Mouse (Mus musculus) liver, postnatal 0 days (tissue): ENCODE measurements around the gene Txlnb. TPM values are rescaled to one million over a fixed set of nuclear protein-coding genes. Genes with fewer than 3 reads are reported as not detected.
"Not testable (repeated sequence)": the region's sequence is repeated elsewhere in the genome, so short reads cannot be mapped to it uniquely, and the experiment has no call there.

Experiments used
- ATAC-seq: fragments of 200-750 bp; cut with Nextera tagmentation; 2 replicates; pipeline ENCODE4 v1.8.0; 2017; ENCODE audit warnings: mild to moderate bottlenecking, moderate library complexity
- DNase-seq: peaks from one replicate; pipeline ENCODE4 v3.0.0-alpha.2; 2016
- H3K27ac ChIP-seq: fragments of 300-500 bp; sonication (generic); 2 replicates; pipeline ENCODE4 v1.5.1; 2014; ENCODE audit warnings: antibody characterized with exemption, moderate library complexity, mild to moderate bottlenecking, low read depth
- H3K27me3 ChIP-seq: fragments of 300-500 bp; sonication (generic); 2 replicates; pipeline ENCODE4 v1.6.1; 2014; ENCODE audit warnings: low read length, control low read depth, mixed read lengths; ENCODE audit not compliant: insufficient read depth
- H3K36me3 ChIP-seq: fragments of 300-500 bp; sonication (generic); replicated peaks from 2 replicates; pipeline ENCODE4 v1.6.1; 2014; ENCODE audit warnings: mild to moderate bottlenecking, control low read depth, low read length, moderate library complexity, mixed read lengths; ENCODE audit not compliant: insufficient read depth
- H3K4me1 ChIP-seq: fragments of 300-500 bp; sonication (generic); 2 replicates; pipeline ENCODE4 v1.6.1; 2014; ENCODE audit warnings: antibody characterized with exemption, mild to moderate bottlenecking, control low read depth; ENCODE audit not compliant: insufficient read depth
- H3K4me2 ChIP-seq: fragments of 300-500 bp; sonication (generic); 2 replicates; pipeline ENCODE4 v1.6.1; 2014; ENCODE audit warnings: low read depth, mild to moderate bottlenecking, low read length, moderate library complexity, mixed read lengths
- H3K4me3 ChIP-seq: fragments of 300-500 bp; sonication (generic); 2 replicates; pipeline ENCODE4 v1.5.1; 2014; ENCODE audit warnings: low read depth, low read length
- H3K9ac ChIP-seq: fragments of 300-500 bp; sonication (generic); replicated peaks from 2 replicates; pipeline ENCODE4 v1.6.1; 2014; ENCODE audit warnings: mild to moderate bottlenecking, moderate library complexity
- H3K9me3 ChIP-seq: fragments of 300-500 bp; sonication (generic); 2 replicates; pipeline ENCODE4 v1.6.1; 2016; ENCODE audit warnings: mild to moderate bottlenecking, control low read depth, low read length, mixed read lengths
- CTCF ChIP-seq: sonication (generic); IDR thresholded peaks from 2 replicates; pipeline ENCODE4 v1.5.1; 2016; ENCODE audit warnings: antibody characterized with exemption, low read depth
- EP300 ChIP-seq: IDR thresholded peaks from 2 replicates; pipeline ENCODE4 v1.6.1; 2016; ENCODE audit warnings: antibody characterized with exemption, low read depth, mild to moderate bottlenecking
- WGBS: fragments of 180-500 bp; shearing (Covaris S2); extraction: QIAGEN DNeasy Blood & Tissue Kit; methylation state at CpG from one replicate; pipeline ENCODE4 v1.1.7; 2014; ENCODE audit not compliant: insufficient replicate concordance; 5-methylcytosine and 5-hydroxymethylcytosine counted together
- polyA plus RNA-seq: library from polyadenylated mRNA; unstranded; fragments of >200 nt; fragmentation: Nextera tagmentation; extraction: Ambion mirVana; gene quantifications from 2 replicates; pipeline ENCODE4 v1.2.1, GENCODE M21; 2015

The Txlnb gene
- polyA plus RNA-seq, 1 experiment from 2014 or later: 0.05 TPM

DNA sequence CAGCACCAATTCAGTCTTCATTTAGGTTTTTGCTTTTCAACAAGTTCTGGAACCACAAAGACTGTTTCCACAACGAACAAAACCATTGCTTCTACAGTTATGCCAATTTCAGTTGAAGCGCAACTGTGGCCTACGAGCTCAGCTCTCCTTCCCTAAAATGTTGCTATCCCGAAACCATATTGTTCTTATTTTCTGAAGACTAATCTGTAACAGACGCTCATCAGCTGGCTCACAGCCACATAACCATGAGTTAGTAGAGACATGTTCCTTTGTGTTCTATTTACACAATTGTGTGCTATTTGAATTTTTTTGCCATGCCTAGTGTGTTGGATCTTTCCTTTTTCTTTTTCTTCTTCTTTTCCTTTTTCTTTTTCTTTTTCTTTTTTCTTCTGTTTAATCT, 26.2 kb upstream of the Txlnb start:
- DNase-seq (no peak), ATAC-seq (no peak)
- Histone ChIP-seq H3K4me2 (no peak overlapping the region), H3K27me3 (no peaks in the 10 kb centered on the region), H3K9ac (no peak overlapping the region), H3K9me3 (no peaks in the 10 kb centered on the region), H3K4me3 (no peak overlapping the region), H3K27ac (no peak overlapping the region), H3K4me1 (no peaks in the 10 kb centered on the region), H3K36me3 (no peaks in the 10 kb centered on the region)
- 70% methylated on average over 5 of the region's 5 CpGs for WGBS
- TF ChIP-seq EP300 (no peak), CTCF (no peak)

- H3K27me3 ChIP-seq: no peaks in the 10 kb centered on the region
- no peak overlapping the region for H3K9ac ChIP-seq
- no peaks in the 10 kb centered on the region for H3K4me1 ChIP-seq
- no peak for TF ChIP-seq EP300
- no peak for TF ChIP-seq CTCF
- H3K36me3 ChIP-seq: no peaks in the 10 kb centered on the region
- WGBS: 34% methylated on average over 10 of the region's 10 CpGs
- no peak overlapping the region for H3K4me3 ChIP-seq
- peak; percentile 28 for DNase-seq
- no peaks in the 10 kb centered on the region for H3K9me3 ChIP-seq
- peak overlapping the region; percentile 11; the same call in 1 of the 2 replicates for H3K4me2 ChIP-seq
- ATAC-seq: peak; percentile 57; the same call in 1 of the 2 replicates
- peak overlapping the region; percentile 23; the same call in 1 of the 2 replicates for H3K27ac ChIP-seq
These were observed 23.7 kb upstream of the Txlnb start for GRCm38 (mm10) chr10:17772364-17772763.

GRCm38 (mm10) chr10:17774366-17774765, 21.7 kb upstream of the Txlnb start:
- TF ChIP-seq CTCF (no peak), EP300 (no peak)
- no peaks in the 10 kb centered on the region for H3K36me3 ChIP-seq
- ATAC-seq (no peak), DNase-seq (no peak)
- WGBS: 77% methylated on average over 3 of the region's 3 CpGs
- H3K4me1 ChIP-seq: no peaks in the 10 kb centered on the region
- no peak overlapping the region for H3K4me2 ChIP-seq
- H3K27ac ChIP-seq: no peak overlapping the region
- H3K27me3 ChIP-seq: no peaks in the 10 kb centered on the region
- H3K9ac ChIP-seq: no peak overlapping the region
- no peaks in the 10 kb centered on the region for H3K9me3 ChIP-seq
- H3K4me3 ChIP-seq: no peak overlapping the region

GRCm38 (mm10) chr10:17775079-17775478, 20.9 kb upstream of the Txlnb start:
- no peak overlapping the region for H3K4me2 ChIP-seq
- ATAC-seq (no peak), DNase-seq (no peak)
- no peak overlapping the region for H3K27ac ChIP-seq
- H3K36me3 ChIP-seq: no peaks in the 10 kb centered on the region
- WGBS: 28% methylated on average over 4 of the region's 4 CpGs
- H3K27me3 ChIP-seq: no peaks in the 10 kb centered on the region
- no peaks in the 10 kb centered on the region for H3K4me1 ChIP-seq
- H3K4me3 ChIP-seq: no peak overlapping the region
- H3K9me3 ChIP-seq: no peaks in the 10 kb centered on the region
- no peak overlapping the region for H3K9ac ChIP-seq
- TF ChIP-seq EP300: no peak
- no peak for TF ChIP-seq CTCF

DNA sequence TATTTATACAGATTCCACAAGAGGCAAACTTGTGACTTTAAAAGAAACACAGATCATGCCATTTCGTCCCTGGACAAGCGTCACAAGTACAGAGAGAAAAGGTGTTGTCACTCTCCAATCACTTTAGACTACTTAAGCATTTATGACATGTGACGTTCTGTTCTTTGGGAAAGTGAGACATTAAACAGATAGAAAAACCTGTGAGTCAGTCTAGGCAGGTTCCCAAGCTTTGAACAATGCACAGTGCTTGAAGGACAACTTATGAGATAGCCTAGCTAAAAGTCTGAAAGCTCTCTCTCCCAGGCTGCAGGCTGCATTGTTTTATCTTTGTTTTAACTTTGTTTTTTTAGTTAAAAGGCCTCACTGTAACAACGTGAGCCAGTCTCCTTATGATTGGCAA, 19.3 kb upstream of the Txlnb start:
- not testable (repeated sequence) for H3K4me2 ChIP-seq, H3K36me3 ChIP-seq, H3K27me3 ChIP-seq, H3K9ac ChIP-seq, ATAC-seq, H3K4me1 ChIP-seq, H3K4me3 ChIP-seq, H3K9me3 ChIP-seq, H3K27ac ChIP-seq, DNase-seq
- WGBS: 68% methylated on average over 4 of the region's 4 CpGs

DNA sequence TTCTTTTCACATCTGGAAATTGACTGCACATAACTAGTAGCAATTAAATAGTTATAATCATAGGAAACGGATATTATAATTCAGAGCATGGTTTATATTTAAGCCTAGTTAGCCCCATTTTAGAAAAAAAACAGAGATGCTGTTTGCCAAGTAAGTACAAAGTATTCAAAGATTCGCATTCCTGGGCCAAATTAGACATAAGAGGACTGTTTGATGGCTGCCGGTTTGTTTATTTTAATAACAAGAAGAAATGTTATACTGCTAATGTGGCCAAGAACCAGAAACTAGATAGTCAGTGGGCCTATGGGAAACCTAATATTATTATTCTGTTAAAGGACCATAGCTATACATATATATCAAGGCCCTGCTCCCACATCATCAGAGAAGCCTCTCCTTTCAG, 9.3 kb upstream of the Txlnb start:
- ATAC-seq: no peak
- DNase-seq: no peak
- no peak overlapping the region for H3K27ac ChIP-seq
- no peak overlapping the region for H3K4me3 ChIP-seq
- no peak for TF ChIP-seq CTCF
- no peak for TF ChIP-seq EP300
- WGBS: 74% methylated on average over 3 of the region's 3 CpGs
- H3K4me1 ChIP-seq: no peaks in the 10 kb centered on the region
- no peaks in the 10 kb centered on the region for H3K36me3 ChIP-seq
- H3K9ac ChIP-seq: no peak overlapping the region
- H3K4me2 ChIP-seq: no peak overlapping the region
- H3K9me3 ChIP-seq: no peaks in the 10 kb centered on the region
- H3K27me3 ChIP-seq: no peaks in the 10 kb centered on the region

- ATAC-seq (no peak), DNase-seq (no peak)
- no peaks in the 10 kb centered on the region for H3K36me3 ChIP-seq
- no peaks in the 10 kb centered on the region for H3K27me3 ChIP-seq
- TF ChIP-seq CTCF (no peak), EP300 (no peak)
- no peaks in the 10 kb centered on the region for H3K9me3 ChIP-seq
- no peak overlapping the region for H3K27ac ChIP-seq
- H3K9ac ChIP-seq: no peak overlapping the region
- WGBS: 43% methylated on average over 1 of the region's 1 CpGs
- no peaks in the 10 kb centered on the region for H3K4me1 ChIP-seq
- no peak overlapping the region for H3K4me3 ChIP-seq
- no peak overlapping the region for H3K4me2 ChIP-seq
These were observed 8.1 kb upstream of the Txlnb start for GRCm38 (mm10) chr10:17787938-17788337.
